Mouse (Mus musculus): ENCODE measurements around the gene Olfr148.

Olfr148 gene

DNA sequence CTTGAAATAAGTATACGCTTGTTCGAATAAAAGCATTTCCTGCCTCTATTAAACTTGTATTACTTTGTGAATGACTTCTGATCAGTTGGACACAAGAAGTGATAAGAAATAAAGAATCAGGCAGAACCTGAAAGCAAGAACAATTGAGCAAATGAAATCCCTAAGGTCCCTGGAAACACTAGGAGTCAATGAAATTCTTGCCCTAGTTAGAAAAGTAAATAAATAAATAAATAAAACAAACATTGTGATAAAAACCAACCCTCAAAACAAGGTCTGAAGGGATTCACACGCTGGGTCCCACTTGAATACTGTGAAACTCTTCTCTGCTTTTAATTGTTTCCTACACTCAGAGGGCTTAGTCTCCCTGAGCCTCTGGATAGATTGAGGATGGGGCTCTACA lies at the start of gene Olfr148:
Gene Olfr148 (plus strand): TSS at position 301 of the 400 bp plus-strand sequence.
- DNase-seq (ENCODE audit: low read depth, low spot score): no peak

- no peak for DNase-seq (ENCODE audit: low read depth, low spot score)
Measured at GRCm38 (mm10) chr9:39575469-39575868, 35.0 kb upstream of the Olfr148 start, which contains the start of gene Olfr959. Gene Olfr959 (minus strand): TSS chr9:39575569.

DNA sequence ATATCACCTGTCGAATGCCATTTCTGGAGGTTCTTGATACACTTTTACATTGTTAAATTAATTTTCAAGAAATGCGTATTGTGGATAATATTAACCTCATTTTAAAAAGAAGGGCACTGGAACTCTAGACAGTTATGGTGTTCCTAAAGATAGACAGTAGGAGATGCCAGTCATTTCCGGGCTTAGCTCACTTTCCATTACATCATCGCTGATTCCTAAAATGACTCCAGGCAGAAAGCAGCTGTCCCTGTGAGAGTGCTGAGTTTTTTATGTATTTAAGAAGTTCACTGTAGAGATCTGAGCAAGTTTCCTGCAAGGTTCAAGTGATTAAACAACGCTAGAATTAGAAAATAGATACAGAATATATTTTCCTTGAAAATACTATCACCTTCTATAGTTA lies 33.4 kb upstream of the Olfr148 start:
- peak; percentile 4 for DNase-seq (ENCODE audit: low read depth, low spot score)

DNA sequence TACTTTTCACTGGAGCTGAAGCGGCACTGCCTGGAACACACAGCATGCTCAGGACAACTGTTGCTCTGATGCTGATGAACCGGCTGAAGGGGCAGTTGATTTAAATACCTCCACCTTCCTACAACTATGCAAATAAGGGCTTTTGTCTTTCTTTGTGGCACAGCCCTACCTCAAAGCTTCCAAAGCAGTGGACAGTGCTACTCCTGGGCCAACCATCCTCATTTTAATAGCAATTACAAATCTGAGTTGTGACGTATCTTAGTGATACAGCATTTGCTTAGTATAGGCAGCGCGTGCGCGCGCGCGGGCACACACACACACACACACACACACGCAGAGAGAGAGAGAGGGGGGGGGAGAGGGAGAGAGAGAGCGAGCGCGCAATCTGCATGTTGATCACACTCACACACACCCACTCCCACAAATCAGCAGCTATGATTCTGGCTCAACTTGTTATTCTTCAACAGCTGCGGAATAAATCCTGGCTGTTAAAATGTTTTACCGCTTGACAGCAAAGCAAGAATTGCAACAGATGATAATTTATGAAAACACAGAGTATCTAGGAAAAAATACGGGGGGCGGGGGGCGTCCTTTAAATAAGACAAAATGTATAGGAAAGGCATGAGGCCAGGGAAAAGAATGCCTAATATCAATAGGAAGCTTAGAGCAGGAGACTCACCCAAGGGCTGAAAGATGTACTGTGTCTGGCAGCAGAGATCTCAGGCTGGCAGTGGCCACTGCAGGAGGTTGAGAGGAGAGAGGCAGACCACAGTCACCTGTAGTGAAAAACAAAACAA lies 7.7 kb upstream of the Olfr148 start:
- no peak for DNase-seq (ENCODE audit: low read depth, low spot score)

GRCm38 (mm10) chr9:39603333-39603845 lies 7.1 kb upstream of the Olfr148 start:
- no peak for DNase-seq (ENCODE audit: low read depth, low spot score)

DNA sequence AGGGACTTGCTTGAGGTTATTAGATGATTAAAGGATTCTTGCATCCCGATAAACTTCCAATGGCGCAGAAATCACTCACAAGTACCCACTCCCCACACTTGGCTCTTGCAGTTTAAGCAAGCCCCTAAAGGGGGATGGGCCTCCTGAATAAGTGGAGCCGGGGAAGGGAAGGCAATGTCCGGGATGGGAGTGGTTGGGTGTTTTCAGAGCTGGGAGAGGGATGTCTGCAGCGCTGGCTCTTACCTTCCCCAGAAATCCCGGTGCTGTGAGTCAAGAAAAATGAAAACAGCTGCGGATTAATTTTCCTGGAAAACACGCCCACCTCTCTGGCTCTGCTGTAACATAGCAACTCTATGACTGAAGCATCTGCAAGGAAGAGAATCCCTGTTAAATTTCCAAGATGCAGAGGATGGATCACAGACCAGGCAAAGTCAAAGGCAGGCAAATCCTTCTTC lies 6.4 kb upstream of the Olfr148 start, which contains the start of gene AW551984:
Gene AW551984 (minus strand): TSS at position 405 of the 455 bp plus-strand sequence.
- peak; percentile 22 for DNase-seq (ENCODE audit: low read depth, low spot score)

DNA sequence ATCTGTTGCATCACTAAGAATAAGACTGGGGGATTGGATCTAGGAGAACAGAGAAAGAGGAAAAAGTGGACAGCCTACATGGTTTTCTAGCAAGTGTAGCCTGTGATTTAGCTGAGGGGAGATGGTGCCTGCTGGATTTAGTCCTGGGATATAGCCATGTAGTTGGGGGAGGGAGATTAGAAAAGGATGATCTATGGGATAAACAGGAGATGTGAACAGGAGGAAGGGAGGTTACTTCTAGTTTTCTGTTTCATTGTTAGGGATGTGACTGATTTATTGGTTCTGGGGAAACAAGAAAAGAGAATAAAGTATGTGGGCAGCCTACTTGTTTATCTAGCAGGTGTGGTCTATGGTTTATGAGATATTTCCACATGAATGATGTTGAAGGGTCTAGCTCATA lies 2.0 kb upstream of the Olfr148 start:
- no peak for DNase-seq (ENCODE audit: low read depth, low spot score)

- DNase-seq (ENCODE audit: low read depth, low spot score): no peak
Measured at GRCm38 (mm10) chr9:39611953-39612352, 1.5 kb downstream of the Olfr148 start.

- no peak for DNase-seq (ENCODE audit: low read depth, low spot score)
Measured at GRCm38 (mm10) chr9:39621073-39621472, 10.6 kb downstream of the Olfr148 start, which contains the start of gene Olfr960. Gene Olfr960 (plus strand): TSS chr9:39621373.

GRCm38 (mm10) chr9:39623783-39624182 lies 13.3 kb downstream of the Olfr148 start:
- DNase-seq (ENCODE audit: low read depth, low spot score): no peak

DNA sequence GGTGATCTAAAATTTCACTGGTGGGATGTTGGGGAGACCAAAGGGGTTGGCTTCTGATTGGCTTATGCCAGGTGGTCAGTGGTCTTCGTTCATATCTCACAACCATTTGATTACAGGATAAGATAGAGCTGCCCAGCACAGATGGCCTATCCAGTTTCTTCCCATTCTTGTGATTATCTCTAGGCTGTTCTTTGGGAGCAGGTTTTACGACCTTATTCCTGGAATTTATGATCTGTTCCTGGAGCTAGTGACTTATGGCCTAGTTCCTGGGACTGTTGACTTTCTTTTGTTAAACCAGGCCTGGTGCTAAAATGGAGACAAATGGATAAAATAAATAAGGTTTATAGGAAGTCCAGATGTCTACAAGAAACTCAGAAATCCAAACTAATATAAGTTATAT lies 14.3 kb downstream of the Olfr148 start:
- no peak for DNase-seq (ENCODE audit: low read depth, low spot score)

- DNase-seq (ENCODE audit: low read depth, low spot score): no peak
Measured at GRCm38 (mm10) chr9:39629069-39629468, 18.6 kb downstream of the Olfr148 start.

GRCm38 (mm10) chr9:39633913-39634594 lies 23.6 kb downstream of the Olfr148 start:
- no peak for DNase-seq (ENCODE audit: low read depth, low spot score)

- DNase-seq (ENCODE audit: low read depth, low spot score): no peak
Measured at GRCm38 (mm10) chr9:39644785-39645184, 34.3 kb downstream of the Olfr148 start, which contains the start of gene Olfr961. Gene Olfr961 (plus strand): TSS chr9:39645085.

- no peak for DNase-seq (ENCODE audit: low read depth, low spot score)
Measured at GRCm38 (mm10) chr9:39647382-39647781, 36.9 kb downstream of the Olfr148 start.

GRCm38 (mm10) chr9:39654756-39655396 lies 44.4 kb downstream of the Olfr148 start:
- no peak for DNase-seq (ENCODE audit: low read depth, low spot score)
